Mouse (Mus musculus) kidney, postnatal 10 days (tissue): Measurements from ENCODE around the gene Abca2.
"Not testable (repeated sequence)": the region's sequence is repeated elsewhere in the genome, so short reads cannot be mapped to it uniquely, and the experiment has no call there.

Experiments used
- DNase-seq: peaks from one replicate; pipeline ENCODE4 v3.0.0; 2021; ENCODE audit warnings: mixed read lengths

The Abca2 gene

DNA sequence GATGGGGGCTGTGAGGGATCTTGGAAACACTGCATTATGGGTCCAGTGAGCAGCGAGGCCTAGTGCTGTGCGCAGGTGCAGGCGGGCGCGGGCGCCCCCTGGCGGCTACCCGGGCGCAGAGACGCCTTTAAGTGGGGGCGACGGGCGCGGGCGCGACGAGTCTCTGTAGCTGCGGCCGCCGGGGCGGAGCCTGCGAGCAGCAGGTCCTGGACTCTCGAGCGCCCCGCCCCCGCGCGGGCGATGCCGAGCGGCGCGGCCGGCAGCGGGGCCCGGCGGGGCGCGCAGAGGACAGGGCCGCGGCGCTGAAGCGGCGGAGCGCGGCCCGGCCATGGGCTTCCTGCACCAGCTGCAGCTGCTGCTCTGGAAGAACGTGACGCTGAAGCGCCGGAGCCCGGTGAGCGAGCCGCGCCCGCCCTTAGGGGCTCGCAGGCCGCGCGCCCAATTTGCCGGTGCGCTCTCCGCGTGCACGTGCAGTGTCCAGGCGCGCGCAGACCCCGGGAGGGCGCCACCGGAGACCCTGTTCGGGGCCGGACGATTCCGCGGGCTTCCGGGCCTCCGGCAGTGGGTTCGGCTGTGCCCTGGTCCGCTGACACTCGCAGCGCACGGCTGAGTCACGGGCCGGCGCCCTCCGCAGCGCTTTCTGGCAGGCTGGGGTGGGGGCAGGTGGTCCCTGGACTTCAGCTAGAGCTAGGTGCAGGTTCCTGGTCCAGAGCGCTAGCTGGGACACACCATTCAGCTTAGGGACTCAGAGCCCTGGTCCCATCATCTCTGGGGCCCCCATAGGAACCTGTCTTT, at the start of gene Abca2:
Gene Abca2, plus strand, starts transcription at position 262 of the 795 bp plus-strand sequence.
- DNase-seq: peak; percentile 96

DNA sequence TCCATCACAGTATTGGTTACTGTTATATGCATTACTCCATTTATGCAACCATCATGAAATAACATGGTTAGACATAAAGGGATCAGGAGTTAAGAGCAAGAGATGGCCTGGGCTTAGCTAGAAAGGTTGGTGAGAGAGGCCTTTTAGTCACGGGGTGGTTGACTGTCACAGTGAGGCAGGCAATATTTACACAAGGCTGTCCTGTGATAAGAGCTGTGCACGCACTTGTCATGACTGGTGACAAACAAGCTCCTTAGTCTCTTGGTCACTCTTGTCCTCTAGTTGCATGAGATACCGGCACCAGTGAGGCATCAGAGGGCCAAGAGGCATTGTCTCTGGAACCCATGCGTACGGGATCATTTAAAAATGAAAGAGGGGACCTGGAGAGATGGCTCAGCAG, 44.0 kb upstream of the Abca2 start:
- DNase-seq: no peak

DNA sequence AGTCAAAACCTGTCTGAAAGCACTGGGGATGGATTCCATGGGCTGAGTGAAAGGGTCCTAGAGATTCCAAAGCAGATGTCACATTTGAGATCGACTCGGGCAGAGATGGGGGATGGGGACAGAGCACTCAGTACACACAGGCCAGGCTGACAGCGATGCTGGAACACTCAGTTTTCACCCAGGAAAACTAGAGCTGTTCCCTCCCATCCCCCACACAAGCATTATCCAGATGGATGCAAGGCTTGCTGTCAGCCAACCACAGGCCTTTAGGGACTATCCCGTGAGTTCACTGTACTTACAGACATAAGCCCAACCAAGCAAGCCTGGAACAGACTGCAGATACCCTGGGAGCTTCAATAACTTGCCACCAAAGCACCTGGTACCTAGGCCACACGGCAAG, 37.2 kb upstream of the Abca2 start:
- no peak for DNase-seq

DNA sequence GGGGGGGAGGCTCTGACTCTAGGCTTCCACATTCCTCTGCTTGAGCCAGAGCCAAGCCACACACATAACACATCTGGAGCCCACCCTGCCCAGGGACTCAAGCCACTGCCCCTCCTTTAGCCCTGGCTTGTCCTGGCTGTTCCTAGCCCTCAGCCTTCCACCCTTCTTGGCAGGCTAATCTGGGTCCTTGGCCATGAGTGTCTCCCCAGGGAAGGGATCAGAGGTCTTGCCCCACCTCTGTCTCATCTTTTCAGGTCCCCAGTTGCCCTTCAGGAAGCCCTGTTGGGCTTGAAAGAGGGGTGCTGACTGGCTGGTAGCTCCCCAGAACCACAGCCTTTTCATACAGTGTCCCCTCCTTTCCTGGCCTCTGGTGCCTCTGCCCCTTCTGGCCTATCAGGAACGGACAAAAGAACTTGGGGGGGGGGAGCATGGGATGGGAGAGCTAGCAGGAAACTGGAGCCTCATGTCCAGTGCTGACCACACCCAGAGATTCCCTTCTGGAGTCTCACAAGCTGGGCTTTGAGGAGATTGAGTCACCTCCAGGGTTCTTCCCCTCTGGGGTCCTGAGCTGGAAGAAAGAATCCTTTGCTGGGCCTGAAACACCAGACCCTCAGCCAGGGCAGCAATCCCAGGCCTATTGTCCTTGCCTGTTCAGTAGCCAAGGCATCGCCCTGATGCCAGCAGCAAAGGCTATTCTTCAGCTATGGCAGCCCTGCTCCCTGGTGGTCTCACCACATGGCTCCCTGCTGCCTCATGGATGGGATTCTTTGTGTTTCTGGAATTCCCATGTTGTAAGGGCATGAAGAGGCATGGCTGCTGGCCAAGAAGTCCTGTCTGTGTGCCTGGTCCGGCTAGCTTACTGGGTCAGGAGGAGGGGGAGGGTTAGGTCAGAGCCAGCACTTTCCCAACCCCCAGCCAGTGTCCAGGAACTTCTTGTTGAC, 34.0 kb upstream of the Abca2 start:
- peak; percentile 54 for DNase-seq

DNA sequence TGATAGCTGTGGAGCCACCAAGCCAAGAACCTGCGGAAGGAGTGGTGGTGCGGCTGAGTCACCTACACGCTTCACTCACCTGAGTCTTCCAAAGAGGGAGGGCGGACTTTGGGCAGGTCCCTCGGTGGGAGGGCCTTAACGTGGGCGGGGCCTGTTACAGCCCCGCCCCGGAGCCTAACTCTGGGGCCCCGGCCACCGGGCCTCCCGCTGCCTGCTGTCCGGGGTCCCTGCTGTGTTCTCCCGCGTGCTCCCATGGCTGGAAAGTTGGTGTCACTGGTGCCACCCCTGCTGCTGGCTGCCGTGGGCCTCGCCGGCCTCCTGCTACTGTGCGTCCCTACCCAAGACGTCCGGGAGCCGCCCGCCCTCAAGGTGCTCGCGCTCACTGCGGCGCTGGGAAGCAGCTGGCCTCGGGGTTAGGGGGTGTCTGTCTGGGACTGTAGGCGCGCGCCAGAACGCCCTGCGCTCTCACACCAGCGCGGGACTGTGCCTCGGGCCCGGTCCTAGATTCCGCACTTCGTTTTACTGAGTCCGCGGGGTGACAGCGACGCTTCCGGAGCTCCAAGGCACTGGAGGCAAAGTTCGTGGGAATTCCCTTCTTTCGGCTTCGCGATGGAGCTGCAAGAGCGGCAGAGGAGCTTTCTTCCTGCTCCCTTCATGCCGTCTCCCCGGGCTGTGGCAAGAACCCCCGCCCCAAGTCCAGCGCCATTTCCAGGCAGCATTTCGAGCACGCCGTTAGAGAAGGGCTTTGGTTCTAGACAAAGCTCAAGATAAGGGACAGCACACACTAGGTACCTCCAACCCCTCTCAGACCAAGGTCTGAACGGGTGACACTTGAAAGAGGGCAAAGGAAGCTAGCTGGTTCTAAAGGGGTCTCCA, 32.5 kb upstream of the Abca2 start, which contains the start of gene Entpd2:
Gene Entpd2, plus strand, starts transcription at position 154 of the 876 bp plus-strand sequence.
- DNase-seq: peak; percentile 72

DNA sequence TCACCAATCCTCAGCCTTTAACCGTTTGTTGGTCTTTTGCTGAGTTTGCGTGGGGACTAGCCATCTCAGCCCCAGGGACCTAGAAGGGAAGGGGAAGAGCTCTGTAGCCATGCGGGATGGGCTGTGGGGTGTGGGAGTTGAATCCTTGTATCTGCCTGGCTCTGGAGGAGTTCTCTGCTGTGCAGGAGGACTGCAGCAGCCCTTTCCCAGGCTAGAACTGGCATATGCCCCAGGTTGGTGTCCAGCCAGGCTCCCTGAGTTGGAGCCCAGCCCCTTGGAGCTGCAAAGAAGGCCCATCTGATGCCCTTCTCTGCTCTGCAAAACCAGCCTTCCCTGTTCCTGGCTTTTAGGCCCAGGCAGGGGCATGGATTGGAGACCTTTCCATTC, 31.9 kb upstream of the Abca2 start:
- DNase-seq: no peak

DNA sequence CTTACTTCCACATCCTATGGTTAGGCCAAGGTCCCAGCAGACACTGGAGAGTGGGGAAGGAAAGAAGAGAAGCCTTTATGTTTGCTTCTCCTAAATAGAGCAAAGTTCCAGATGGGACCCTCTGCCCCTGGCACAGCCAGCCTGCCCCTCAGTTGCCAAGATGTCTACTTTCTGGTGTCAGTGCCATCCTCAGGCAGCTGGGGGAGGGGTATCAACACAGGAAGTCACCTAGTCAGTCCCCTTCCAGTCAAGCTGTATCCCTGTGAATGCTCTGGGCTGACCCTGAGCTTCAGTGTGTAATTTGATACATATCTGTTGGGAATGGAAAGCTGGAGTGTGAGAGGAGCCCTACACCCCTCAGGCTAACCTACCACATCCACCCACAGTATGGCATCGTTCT, 31.5 kb upstream of the Abca2 start:
- no peak for DNase-seq

DNA sequence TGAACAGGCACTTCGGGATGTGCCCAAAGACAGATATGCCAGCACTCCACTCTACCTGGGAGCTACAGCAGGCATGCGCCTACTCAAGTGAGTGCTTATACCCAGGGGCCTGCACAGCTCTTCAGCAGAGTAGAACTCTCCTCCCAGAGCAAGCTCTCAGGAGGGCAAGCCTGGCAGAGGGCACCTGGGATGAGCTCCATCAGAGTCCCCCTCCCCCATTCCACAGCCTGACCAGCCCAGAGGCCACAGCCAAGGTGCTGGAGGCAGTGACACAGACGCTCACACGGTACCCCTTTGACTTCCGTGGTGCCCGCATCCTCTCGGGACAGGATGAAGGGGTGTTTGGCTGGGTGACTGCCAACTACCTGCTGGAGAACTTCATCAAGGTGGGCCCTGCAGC, 30.4 kb upstream of the Abca2 start:
- DNase-seq: no peak

DNA sequence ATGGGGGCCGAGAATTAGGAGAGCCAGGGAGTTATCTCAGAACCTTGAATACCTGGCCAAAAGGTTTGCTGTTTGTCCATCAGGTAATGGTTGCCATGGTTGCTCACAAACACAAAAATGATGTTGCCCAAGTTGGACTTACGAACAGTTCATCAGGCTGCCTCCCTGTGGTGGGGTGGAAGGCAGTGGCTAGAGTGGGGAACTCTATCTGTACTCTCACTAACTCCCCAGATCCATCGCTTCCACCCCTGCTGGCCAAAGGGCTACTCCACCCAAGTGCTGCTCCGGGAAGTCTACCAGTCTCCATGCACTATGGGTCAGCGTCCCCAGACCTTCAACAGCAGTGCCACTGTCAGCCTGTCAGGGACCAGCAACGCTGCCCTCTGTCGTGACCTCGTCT, 29.5 kb upstream of the Abca2 start, which contains the start of gene Npdc1:
Gene Npdc1, plus strand, starts transcription at position 301 of the 400 bp plus-strand sequence.
- DNase-seq: no peak

DNA sequence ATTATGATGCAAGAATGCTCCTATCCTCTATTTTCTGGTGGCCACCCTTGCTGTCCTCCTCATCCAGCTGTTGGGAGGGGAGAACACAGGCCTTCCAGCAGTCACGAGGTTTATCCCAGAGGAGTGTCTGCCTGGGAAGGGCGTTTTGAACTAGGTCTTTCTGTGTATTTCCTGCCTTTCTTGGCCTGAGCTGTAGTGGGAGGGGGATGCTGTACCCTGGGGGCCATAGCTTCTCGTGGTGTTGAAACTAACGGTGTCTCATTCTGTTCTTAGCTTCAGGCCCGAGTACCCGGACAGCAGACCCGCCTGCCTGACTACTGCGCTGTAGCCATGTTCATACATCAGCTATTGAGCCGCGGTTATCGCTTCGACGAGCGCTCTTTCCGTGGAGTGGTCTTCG, 28.2 kb upstream of the Abca2 start:
- DNase-seq: no peak

DNA sequence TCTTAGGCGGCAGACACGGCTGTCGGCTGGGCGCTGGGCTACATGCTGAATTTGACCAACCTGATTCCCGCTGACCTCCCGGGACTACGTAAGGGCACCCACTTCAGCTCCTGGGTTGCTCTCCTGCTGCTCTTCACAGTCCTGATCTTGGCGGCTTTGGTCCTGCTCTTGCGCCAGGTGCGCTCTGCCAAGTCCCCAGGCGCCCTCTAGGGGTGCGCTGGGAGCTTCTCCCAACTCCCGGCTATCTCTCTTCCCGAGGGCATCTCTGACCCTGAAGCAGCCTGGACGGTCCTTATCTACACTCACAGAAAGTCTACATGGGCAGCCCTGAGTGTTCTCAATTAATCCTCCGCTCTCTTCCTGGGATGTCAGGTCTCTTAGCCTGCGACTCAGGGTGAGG, 27.7 kb upstream of the Abca2 start:
- peak; percentile 80 for DNase-seq

DNA sequence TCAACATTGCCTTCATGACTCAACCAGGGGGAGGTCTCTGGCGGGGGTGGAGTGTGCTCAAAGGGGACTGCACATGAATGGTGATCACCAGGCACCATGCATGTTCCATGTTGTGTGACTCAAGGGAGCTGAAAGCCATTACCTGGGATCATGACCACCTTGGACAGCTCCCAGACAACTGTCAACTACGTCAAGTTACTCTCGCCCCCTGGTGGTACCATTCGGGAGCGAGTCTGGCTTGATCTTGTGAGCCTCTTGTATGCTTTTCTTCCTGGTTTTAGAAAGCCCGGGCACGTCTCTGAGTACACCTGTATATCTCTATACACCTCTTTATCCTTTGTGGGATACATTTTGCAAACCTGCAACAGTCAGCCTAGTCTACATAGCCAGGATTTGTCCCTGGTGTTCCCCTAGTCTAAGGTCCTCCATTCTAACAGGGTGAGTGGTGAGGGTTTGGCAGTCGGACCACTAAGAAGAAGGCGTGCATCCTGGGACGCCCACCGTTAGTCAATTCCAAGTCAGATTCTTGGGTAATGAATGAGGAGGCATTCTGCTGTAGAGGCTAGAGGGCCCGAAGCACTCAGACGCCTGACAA, 26.0 kb upstream of the Abca2 start:
- peak; percentile 93 for DNase-seq

DNA sequence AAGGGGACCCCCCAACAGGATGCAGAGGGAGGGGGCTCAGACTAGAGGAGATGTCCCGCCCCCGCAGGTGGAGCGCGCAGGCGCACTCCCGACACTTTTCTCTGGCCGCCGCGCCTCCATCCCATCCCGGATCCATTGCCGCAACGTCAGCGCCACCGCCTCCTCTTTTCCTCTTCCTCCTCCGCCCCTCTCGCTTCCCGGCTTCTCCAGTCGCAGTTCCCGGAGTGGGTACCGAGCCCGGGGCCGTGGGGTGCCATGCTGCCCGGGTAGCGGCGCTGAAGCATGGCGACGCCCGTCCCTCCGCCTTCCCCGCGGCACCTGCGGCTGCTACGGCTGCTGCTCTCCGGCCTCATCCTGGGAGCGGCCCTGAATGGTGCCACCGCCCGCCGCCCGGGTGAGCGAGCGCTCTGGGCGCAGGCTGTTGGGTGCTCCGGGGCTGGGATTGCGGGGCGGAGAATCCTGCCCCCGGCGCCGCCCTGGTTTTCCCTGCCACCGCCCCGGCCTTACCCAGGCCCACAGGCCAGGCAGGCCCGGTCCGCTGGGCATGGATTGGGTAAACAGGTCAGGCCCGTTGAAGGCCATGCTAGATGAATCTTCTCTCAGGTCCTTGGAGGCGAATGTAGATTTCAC, 25.4 kb upstream of the Abca2 start:
- DNase-seq: peak; percentile 84

DNA sequence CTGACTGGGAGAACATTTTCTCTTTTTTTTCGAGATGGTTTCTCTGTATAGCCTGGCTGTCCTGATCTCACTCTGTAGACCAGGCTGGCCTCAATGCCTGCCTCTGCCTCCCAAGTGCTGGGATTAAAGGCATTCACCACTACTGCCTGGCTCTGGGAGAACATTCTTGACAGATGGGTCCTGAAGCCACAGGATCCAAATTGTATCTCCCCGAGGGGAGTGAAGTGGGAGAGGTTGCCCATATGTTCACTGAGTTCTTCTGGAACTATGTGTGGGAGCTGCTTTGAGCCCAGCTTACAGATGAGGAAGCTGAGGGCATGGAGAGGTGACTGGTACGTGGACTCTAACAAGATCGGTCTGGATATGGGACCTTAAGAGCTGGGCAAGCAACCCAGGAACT, 24.5 kb upstream of the Abca2 start:
- DNase-seq: no peak

DNA sequence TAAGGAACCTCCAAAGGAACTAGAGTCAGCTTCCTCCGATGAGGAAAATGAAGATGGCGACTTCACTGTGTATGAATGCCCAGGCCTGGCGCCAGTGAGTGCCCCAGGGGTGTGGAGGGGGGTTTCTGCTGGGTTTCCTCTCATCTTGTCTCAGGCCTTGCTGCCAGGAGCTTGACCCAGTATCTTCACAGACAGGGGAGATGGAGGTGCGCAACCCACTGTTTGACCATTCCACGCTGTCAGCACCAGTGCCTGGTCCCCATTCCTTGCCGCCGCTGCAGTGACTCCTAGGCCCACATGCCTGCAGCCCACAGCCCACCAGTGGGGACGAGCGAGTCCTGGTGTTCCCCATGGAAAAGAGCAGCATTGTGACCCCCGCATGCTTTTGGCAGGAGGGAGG, 19.6 kb upstream of the Abca2 start:
- no peak for DNase-seq

DNA sequence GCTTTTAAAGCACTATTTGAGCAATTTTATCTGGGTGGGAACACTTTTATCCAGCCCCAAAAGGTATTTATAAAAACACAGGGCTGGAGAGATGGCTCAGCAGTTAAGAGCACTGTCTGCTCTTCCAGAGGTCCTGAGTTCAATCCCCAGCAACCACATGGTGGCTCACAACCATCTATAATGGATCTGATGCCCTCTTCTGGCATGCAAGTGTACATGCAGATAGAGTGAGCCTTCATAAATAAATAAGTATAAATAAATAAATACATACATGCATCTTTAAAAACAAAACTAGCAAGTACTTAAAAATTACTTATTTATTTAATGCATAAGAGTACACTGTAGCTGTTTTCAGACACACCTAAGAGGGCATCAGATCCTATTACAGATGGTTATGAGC, 15.1 kb upstream of the Abca2 start:
- DNase-seq: not testable (repeated sequence)

DNA sequence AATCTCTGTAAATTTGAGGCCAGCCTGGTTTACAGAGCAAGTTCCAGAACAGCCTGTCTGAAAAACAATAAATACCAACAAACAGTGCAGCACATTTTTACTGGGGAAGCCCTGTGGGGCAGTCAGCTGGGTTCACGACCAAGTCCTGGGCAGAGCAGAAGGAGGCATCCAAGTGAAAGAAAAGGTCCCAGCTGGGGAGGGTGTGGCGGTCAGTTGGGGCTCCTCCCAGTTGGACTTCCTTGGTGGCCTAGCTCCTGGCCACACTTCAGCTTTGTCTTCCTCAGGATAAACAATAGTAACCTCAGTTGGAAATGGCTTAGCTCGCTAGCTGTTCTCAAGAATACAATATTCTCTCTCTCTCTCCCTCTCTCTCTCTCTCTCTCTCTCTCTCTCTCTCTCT, 11.1 kb upstream of the Abca2 start:
- DNase-seq: no peak

DNA sequence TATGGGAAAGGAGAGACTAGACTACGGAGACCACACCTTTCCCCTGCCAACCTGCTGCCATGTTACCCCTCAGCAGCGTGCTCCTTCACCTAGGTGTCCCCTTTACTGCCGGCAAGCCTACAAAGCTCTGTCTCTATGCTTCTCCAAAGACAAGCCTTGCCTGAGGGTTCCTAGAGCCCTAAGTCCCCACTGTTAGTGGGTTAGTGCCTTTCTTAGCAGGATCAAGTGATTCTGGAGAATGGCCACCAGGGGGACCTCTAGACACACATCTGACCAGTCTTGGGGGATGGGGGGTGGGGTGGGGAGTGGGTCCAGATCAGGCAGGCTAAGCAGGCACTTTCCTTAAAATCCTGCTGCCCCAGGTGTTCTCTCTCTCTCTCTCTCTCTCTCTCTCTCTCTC, 6.6 kb upstream of the Abca2 start:
- DNase-seq: peak; percentile 64

DNA sequence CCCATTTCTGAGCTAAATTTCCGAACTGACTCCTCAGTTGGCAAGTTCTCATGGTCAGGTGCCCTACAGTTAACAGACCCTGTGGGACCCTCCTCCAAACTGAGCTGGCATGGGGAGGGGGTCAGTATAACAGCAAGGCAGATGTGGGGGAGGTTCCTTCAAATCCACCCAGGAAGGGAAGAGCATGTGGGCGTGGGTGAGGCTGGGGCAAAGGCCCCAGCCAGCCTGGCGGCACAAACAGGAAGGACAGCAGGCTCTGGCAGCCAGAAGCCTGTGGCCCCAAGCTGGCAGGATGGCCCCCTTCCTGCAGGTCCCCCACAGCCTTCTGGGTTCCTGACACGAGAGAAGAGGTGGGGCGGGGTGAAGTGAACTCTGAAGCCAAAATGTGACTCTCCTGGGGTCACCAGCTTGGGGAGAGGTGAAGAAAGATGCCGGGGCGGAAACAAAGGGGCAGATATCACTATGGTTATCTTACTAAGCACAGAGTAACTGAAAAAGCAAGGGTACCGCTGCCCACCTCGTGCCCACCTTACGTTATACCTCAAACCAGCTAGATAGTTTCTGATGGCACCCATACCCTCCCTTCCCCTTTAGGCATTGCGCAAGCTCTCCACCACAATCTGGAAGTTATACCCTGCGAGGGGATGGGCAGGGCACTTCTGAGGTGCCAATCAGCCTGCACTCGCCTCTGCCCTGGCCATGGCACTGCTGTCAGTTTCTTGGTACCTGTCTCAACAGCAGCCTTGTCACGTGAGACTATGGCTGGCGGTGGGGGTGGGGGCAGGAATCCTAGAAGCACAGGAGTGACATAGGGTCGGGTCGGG, 5.7 kb upstream of the Abca2 start, which contains the start of gene Fut7:
Gene Fut7, plus strand, starts transcription at position 681 of the 824 bp plus-strand sequence.
- no peak for DNase-seq

DNA sequence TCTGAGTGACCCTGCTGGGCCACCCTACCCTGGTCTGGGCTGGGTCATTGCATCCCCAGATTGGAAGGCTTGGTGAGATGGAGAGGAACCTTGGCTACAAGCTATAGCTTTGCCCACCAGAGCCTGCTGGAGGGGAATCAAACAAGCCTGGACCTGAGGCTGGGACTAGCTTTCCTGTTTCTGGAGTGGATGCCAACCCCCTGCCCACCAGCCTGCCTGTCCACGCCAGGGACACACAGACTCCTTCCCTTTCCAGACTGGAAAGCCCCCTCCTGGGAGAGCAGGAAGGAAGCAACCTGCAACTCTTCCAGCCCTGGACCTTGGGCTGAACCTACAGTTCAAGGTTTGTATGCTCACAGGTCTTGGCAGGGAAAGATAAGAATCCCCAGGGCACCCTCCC, 4.9 kb upstream of the Abca2 start:
- no peak for DNase-seq

DNA sequence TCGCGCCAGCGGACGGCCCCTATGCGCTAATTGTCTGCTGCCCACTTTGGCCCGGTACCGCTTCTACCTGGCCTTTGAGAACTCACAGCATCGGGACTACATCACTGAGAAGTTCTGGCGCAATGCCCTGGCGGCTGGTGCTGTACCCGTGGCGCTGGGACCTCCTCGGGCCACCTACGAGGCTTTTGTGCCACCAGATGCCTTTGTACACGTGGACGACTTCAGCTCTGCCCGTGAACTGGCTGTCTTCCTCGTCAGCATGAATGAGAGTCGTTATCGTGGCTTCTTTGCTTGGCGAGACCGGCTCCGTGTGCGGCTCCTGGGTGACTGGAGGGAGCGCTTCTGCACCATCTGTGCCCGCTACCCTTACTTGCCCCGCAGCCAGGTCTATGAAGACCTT, 3.0 kb upstream of the Abca2 start:
- no peak for DNase-seq
